Mouse (Mus musculus): ENCODE data around the gene Slc25a4.

- TF ChIP-seq CTCF (conservative IDR thresholded peaks at IDR 0.05; ENCODE audit: insufficient read depth, insufficient read length, low read depth, low read length) (no peak), POLR2A (IDR thresholded peaks at IDR 0.05; ENCODE audit: low read depth, low read length) (no peak)
Measured at GRCm38 (mm10) chr8:46173651-46174050, 37.4 kb downstream of the Slc25a4 start.

All from kidney, adult 2 months (tissue).